Mouse (Mus musculus): ENCODE data around the gene Fastk. TPM values are rescaled to one million over a fixed set of nuclear protein-coding genes. Genes with fewer than 3 reads are reported as not detected.

The Fastk gene
- polyA plus RNA-seq, 1 experiment from 2014 or later: 93.4 TPM

GRCm38 (mm10) chr5:24455613-24456012 is 10.5 kb upstream of the Fastk start:
- H3K4me2 ChIP-seq (ENCODE audit: low read depth, low read length): no peak overlapping the region
- H3K27me3 ChIP-seq (ENCODE audit: control insufficient read depth, insufficient read depth, low read length): no peaks in the 10 kb centered on the region
- ATAC-seq (ENCODE audit: insufficient read depth, low FRiP score): no peak
- peak overlapping the region; percentile 7; the same call in 1 of the 2 replicates for H3K27ac ChIP-seq (ENCODE audit: low read length)
- H3K9ac ChIP-seq (ENCODE audit: low read length): 0 out of 2 replicates have a peak overlapping the region, but pooled peaks have one; percentile 6
- 69% methylated on average over 7 of the region's 7 CpGs for WGBS
- peaks cover 41% of the 10 kb centered on the region for H3K4me1 ChIP-seq (ENCODE audit: control insufficient read depth, insufficient read depth, low read length)
- H3K4me3 ChIP-seq (replicated peaks; ENCODE audit: low read length): no peak overlapping the region
- no peaks in the 10 kb centered on the region for H3K9me3 ChIP-seq (replicated peaks; ENCODE audit: control insufficient read depth, low read length)
- no peaks in the 10 kb centered on the region for H3K36me3 ChIP-seq (ENCODE audit: control insufficient read depth, insufficient read depth, low read length)

- Histone ChIP-seq H3K4me1 (ENCODE audit: control insufficient read depth, insufficient read depth, low read length) (peaks cover 41% of the 10 kb centered on the region), H3K9ac (ENCODE audit: low read length) (0 out of 2 replicates have a peak overlapping the region, but pooled peaks have one; percentile 6), H3K4me2 (ENCODE audit: low read depth, low read length) (no peak overlapping the region)
Measured at GRCm38 (mm10) chr5:24455076-24455475, 10.0 kb upstream of the Fastk start.

GRCm38 (mm10) chr5:24453985-24454303 is 8.9 kb upstream of the Fastk start:
- no peaks in the 10 kb centered on the region for H3K27me3 ChIP-seq (ENCODE audit: control insufficient read depth, insufficient read depth, low read length)
- 0 out of 2 replicates have a peak overlapping the region, but pooled peaks have one; percentile 97 for H3K9ac ChIP-seq (ENCODE audit: low read length)
- no peak overlapping the region for H3K27ac ChIP-seq (ENCODE audit: low read length)
- H3K9me3 ChIP-seq (replicated peaks; ENCODE audit: control insufficient read depth, low read length): no peaks in the 10 kb centered on the region
- peaks cover 41% of the 10 kb centered on the region for H3K4me1 ChIP-seq (ENCODE audit: control insufficient read depth, insufficient read depth, low read length)
- no peak for ATAC-seq (ENCODE audit: insufficient read depth, low FRiP score)
- peak overlapping the region; percentile 92 for H3K4me3 ChIP-seq (replicated peaks; ENCODE audit: low read length)
- 27% methylated on average over 2 of the region's 2 CpGs for WGBS
- peak overlapping the region; percentile 85 for H3K4me2 ChIP-seq (ENCODE audit: low read depth, low read length)
- H3K36me3 ChIP-seq (ENCODE audit: control insufficient read depth, insufficient read depth, low read length): no peaks in the 10 kb centered on the region

More at GRCm38 (mm10) chr5:24455076-24455475, 10.0 kb upstream of the Fastk start:
- H3K36me3 ChIP-seq (ENCODE audit: control insufficient read depth, insufficient read depth, low read length): no peaks in the 10 kb centered on the region
- no peaks in the 10 kb centered on the region for H3K9me3 ChIP-seq (replicated peaks; ENCODE audit: control insufficient read depth, low read length)
- H3K4me3 ChIP-seq (replicated peaks; ENCODE audit: low read length): no peak overlapping the region
- no peak for ATAC-seq (ENCODE audit: insufficient read depth, low FRiP score)
- 56% methylated on average over 3 of the region's 3 CpGs for WGBS
- H3K27me3 ChIP-seq (ENCODE audit: control insufficient read depth, insufficient read depth, low read length): no peaks in the 10 kb centered on the region
- peak overlapping the region; percentile 14; the same call in 1 of the 2 replicates for H3K27ac ChIP-seq (ENCODE audit: low read length)

GRCm38 (mm10) chr5:24453283-24453984 is 8.3 kb upstream of the Fastk start:
- no peaks in the 10 kb centered on the region for H3K9me3 ChIP-seq (replicated peaks; ENCODE audit: control insufficient read depth, low read length)
- peak overlapping the region; percentile 95 for H3K27ac ChIP-seq (ENCODE audit: low read length)
- no peak for ATAC-seq (ENCODE audit: insufficient read depth, low FRiP score)
- peaks cover 41% of the 10 kb centered on the region for H3K4me1 ChIP-seq (ENCODE audit: control insufficient read depth, insufficient read depth, low read length)
- 13% methylated on average over 5 of the region's 5 CpGs for WGBS
- H3K27me3 ChIP-seq (ENCODE audit: control insufficient read depth, insufficient read depth, low read length): no peaks in the 10 kb centered on the region
- peak overlapping the region; percentile 92 for H3K4me3 ChIP-seq (replicated peaks; ENCODE audit: low read length)
- no peaks in the 10 kb centered on the region for H3K36me3 ChIP-seq (ENCODE audit: control insufficient read depth, insufficient read depth, low read length)
- H3K9ac ChIP-seq (ENCODE audit: low read length): peak overlapping the region; percentile 97
- H3K4me2 ChIP-seq (ENCODE audit: low read depth, low read length): peak overlapping the region; percentile 85

- Histone ChIP-seq H3K9ac (ENCODE audit: low read length) (peak overlapping the region; percentile 97), H3K4me1 (ENCODE audit: control insufficient read depth, insufficient read depth, low read length) (peaks cover 46% of the 10 kb centered on the region), H3K27me3 (ENCODE audit: control insufficient read depth, insufficient read depth, low read length) (no peaks in the 10 kb centered on the region), H3K4me2 (ENCODE audit: low read depth, low read length) (peak overlapping the region; percentile 85), H3K36me3 (ENCODE audit: control insufficient read depth, insufficient read depth, low read length) (no peaks in the 10 kb centered on the region), H3K9me3 (replicated peaks; ENCODE audit: control insufficient read depth, low read length) (no peaks in the 10 kb centered on the region), H3K4me3 (replicated peaks; ENCODE audit: low read length) (peak overlapping the region; percentile 92), H3K27ac (ENCODE audit: low read length) (peak overlapping the region; percentile 95)
- WGBS: under 1% methylated on average over 29 of the region's 29 CpGs
- ATAC-seq (ENCODE audit: insufficient read depth, low FRiP score): no peak
Measured at GRCm38 (mm10) chr5:24452691-24453233, 7.7 kb upstream of the Fastk start.

GRCm38 (mm10) chr5:24452030-24452690 is 7.1 kb upstream of the Fastk start, which contains the start of gene Agap3:
Agap3 (plus strand) TSS chr5:24452177.
- H3K27ac ChIP-seq (ENCODE audit: low read length): peak within 1 kb of the TSS; percentile 95
- peak; percentile 1; the same call in 1 of the 2 replicates for ATAC-seq (ENCODE audit: insufficient read depth, low FRiP score)
- H3K36me3 ChIP-seq (ENCODE audit: control insufficient read depth, insufficient read depth, low read length): no peaks in the 10 kb centered on the region
- H3K4me3 ChIP-seq (replicated peaks; ENCODE audit: low read length): peak within 1 kb of the TSS; percentile 92
- WGBS: under 1% methylated on average over 81 of the region's 85 CpGs
- no peaks in the 10 kb centered on the region for H3K9me3 ChIP-seq (replicated peaks; ENCODE audit: control insufficient read depth, low read length)
- no peaks in the 10 kb centered on the region for H3K27me3 ChIP-seq (ENCODE audit: control insufficient read depth, insufficient read depth, low read length)
- H3K9ac ChIP-seq (ENCODE audit: low read length): peak within 1 kb of the TSS; percentile 97
- peaks cover 50% of the 10 kb centered on the region for H3K4me1 ChIP-seq (ENCODE audit: control insufficient read depth, insufficient read depth, low read length)
- H3K4me2 ChIP-seq (ENCODE audit: low read depth, low read length): peak within 1 kb of the TSS; percentile 85

- peak; percentile 86 for ATAC-seq (ENCODE audit: insufficient read depth, low FRiP score)
- peaks cover 49% of the 10 kb centered on the region for H3K4me1 ChIP-seq (ENCODE audit: control insufficient read depth, insufficient read depth, low read length)
Measured at GRCm38 (mm10) chr5:24451264-24452029, 6.4 kb upstream of the Fastk start.

GRCm38 (mm10) chr5:24447624-24448298 is 2.7 kb upstream of the Fastk start, which contains the start of gene Tmub1:
Tmub1 (minus strand) TSS chr5:24447854.
- H3K9me3 ChIP-seq (replicated peaks; ENCODE audit: control insufficient read depth, low read length): no peaks in the 10 kb centered on the region
- ATAC-seq (ENCODE audit: insufficient read depth, low FRiP score): peak; percentile 59
- no peaks in the 10 kb centered on the region for H3K27me3 ChIP-seq (ENCODE audit: control insufficient read depth, insufficient read depth, low read length)
- peak within 1 kb of the TSS; percentile 34; the same call in 1 of the 2 replicates for H3K27ac ChIP-seq (ENCODE audit: low read length)
- H3K4me2 ChIP-seq (ENCODE audit: low read depth, low read length): peak within 1 kb of the TSS; percentile 84
- 0 out of 2 replicates have a peak, but pooled peaks cover 3% of the 10 kb centered on the region for H3K36me3 ChIP-seq (ENCODE audit: control insufficient read depth, insufficient read depth, low read length)
- H3K9ac ChIP-seq (ENCODE audit: low read length): peak within 1 kb of the TSS; percentile 72
- peak within 1 kb of the TSS; percentile 67 for H3K4me3 ChIP-seq (replicated peaks; ENCODE audit: low read length)
- peaks cover 28% of the 10 kb centered on the region for H3K4me1 ChIP-seq (ENCODE audit: control insufficient read depth, insufficient read depth, low read length)
- WGBS: 2% methylated on average over 34 of the region's 34 CpGs

More at GRCm38 (mm10) chr5:24451264-24452029, 6.4 kb upstream of the Fastk start:
- 3% methylated on average over 38 of the region's 66 CpGs for WGBS
- Histone ChIP-seq H3K36me3 (ENCODE audit: control insufficient read depth, insufficient read depth, low read length) (no peaks in the 10 kb centered on the region), H3K9me3 (replicated peaks; ENCODE audit: control insufficient read depth, low read length) (no peaks in the 10 kb centered on the region), H3K4me3 (replicated peaks; ENCODE audit: low read length) (peak overlapping the region; percentile 92), H3K27me3 (ENCODE audit: control insufficient read depth, insufficient read depth, low read length) (no peaks in the 10 kb centered on the region), H3K4me2 (ENCODE audit: low read depth, low read length) (peak overlapping the region; percentile 85), H3K27ac (ENCODE audit: low read length) (peak overlapping the region; percentile 95), H3K9ac (ENCODE audit: low read length) (peak overlapping the region; percentile 97)
